Mouse (Mus musculus) adrenal gland, adult 10 weeks (tissue): ENCODE measurements around the gene Syngap1. TPM values are rescaled to one million over a fixed set of nuclear protein-coding genes. Genes with fewer than 3 reads are reported as not detected.

ENCODE experiments used
- polyA plus RNA-seq: library from polyadenylated mRNA; stranded (reverse); fragments of 350-450 nt; fragmentation: Illumina TruSeq; extraction: RNeasy Lipid Tissue Mini Kit (QIAGEN cat#74804); gene quantifications from one replicate; pipeline ENCODE4 v1.2.3, GENCODE M21; 2014; ENCODE audit warnings: low read depth, low replicate concordance

Syngap1 gene
- 0.93 TPM for polyA plus RNA-seq

DNA sequence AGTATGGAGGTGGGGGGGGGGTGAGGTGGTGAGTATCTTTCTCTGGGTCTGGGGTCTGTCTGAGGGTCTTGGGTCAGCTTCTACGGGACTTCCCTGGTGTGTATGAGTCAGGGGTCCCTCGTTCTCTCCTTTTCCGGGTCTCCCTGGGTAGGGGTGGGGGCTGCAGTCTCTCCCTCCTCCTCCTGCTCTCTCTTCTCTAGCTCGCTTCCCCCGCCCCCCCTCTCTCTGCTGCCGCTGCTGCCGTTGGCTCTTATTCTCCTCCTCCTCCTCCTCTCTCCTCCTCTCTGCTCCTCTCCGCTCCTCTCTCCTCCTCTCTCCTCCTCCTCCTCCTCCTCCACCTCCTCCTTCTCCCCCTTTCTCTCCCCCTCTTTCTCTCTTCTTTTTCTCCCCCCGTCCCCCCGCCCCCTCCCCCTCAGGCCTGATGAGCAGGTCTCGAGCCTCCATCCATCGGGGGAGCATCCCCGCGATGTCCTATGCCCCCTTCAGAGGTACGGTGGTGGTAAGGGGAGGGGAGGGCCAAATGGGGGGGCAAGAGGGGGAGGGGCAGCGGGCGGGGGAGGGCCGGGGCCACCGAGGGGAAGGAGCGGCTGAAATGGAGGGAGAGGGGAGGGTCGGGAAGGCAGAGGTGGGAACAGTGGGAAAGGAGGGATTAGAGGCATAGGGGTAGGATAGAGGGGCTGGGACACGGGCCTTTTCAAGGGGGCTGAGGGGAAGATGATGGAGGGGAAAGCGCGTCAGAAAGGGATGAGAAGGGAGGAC lies at the start of gene Syngap1:
TSS of gene Syngap1 (plus strand) at position 223 of the 759 bp plus-strand sequence.

DNA sequence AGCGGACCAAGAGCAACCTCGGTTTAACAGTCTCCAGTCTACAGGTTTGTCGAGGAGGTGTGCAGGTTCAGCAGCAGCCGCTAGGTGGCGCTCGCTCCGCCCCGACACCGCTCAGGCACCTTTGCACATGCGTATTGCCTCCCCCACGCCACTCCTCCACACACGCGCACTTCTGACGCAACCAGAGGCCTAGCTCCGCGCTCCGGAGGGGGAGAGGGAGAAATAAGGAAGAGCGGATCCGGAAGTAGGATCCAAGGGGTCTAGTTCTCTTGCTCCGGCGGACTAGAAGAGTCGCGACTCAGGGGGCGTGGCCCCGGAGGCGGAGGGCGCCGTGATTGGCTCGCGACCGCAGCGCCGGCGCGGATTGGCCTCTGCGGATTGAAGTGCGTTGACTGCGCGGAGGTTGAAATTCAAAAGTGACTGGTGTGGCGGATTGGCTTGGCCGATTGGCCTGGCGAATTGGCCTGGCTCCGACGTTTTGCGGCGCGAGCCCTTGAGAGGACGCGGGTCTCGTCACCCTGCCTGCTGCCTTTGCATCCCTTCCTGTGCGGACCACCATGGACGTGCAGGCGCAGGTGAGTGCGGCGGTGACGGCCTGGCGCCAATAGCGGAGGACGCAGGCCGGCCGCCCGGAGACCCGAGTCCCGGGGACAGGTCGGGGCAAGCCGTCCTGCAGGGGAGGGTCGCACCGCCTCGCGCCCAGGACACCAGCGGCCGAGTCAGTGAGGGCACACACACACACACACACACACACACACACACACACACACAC lies 24.2 kb upstream of the Syngap1 start, which contains the start of gene Kifc5b:
TSS of gene Kifc5b (plus strand) at position 381 of the 772 bp plus-strand sequence.

DNA sequence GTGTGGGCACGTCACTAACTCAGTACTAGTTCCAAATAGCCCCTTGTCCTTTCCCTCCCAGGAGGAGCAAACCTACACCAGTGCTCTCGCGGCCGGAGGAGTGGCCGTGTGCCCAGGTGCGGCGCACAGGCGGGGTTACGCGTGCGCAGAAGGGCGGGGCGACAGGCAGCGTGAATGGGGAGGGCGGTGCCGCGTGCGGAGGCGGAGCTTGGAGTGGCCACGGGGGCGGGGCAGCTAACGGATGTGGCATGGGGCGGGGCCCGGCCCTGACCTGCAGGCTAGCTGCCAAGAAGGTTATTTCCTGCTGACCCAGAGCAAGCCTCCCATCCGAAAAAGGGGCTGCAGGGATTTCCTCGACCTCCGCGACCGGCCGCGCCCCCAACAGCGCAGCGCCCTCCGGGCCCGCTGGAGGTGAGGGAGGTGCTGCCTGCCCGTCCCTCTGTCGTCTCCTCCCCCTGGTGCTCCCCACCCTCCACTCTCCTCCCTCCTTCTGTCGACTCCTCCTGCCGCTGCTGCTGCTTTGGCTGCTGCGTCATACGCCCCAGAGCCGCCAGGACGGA lies 8.1 kb upstream of the Syngap1 start, which contains the start of gene Phf1:
TSS of gene Phf1 (plus strand) at position 214 of the 560 bp plus-strand sequence.

DNA sequence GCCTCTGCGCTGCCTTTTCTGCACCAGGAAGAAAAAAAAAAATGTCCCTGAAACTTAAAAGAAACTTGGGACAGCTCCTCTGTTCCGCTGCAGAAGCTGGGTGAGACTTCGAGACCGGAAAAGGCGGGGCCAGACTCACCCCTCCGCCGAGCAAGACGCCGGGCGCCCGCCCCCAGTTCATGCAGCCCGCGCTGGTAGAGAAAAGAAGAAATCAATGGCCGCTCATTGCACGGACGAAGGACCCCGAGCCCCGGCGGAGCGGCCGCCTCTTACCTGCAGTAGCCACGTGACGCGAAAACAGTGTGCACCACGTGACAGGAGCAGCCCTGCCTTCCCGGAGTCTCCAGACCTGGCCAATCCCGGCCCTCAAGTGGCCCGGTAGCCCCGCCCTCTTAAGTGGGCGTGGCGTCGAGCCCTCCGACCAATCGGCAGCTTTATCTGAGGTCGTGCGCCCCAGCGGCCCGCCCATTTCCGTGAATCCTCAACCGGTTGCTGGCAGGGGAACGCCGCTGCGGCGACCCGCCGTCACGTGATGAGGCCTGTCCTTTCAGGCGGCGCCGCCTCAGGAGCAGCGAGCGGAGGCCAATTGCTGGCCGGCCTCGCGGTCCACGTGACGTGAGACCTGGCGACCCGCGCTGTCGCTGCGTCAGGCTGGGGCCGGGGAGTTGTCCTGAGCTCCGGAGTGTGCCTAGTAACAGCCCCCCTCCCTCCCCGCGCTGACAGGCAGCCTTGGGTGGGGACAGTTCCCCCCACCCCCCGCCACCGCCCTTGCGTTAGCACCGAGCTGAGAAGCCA lies 1.7 kb upstream of the Syngap1 start, which contains the start of gene Cuta:
TSS of gene Cuta (minus strand) at position 392 of the 795 bp plus-strand sequence.

DNA sequence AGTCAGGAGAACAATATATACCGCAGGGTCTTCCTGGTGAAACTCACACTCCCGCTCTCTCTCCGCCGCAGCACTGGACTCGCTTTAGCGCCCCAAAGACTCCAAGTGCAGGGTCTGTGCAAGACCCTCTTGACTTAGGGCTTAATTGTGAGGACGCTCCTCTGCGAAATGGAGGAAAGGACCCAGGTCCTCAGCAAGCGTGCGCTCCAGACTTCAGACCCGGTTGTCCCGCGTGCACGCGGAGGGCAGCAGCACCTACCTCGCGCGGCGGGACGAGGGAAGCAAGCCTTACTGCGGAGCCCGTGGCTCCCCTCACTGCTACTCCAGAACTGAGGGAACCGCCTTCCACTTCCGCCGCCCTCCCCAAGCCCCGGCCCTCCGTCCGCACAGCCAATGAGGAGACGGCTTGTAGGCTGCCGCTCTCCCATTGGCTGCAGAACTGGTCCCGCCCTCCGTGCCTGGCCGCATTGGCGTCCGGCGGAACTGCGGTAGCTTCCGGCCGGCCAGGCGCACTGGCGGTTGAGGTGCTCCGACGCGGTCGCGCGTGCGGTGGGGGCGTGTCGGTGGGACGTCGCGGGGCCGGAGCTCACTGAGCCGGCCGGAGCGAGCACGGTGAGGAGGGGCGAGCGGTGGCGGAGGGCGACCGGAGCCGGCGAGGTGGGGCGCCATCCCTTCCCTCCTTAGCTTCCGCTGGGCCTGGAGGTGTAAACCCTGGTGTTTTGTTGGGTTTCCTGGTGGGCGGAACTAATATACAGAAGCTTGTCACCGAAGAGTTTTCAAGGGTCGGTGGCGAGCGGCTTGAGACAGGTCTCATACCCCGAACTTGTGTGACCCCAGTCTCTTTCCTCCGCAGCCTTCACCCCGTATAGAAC lies 31.9 kb downstream of the Syngap1 start, which contains the start of gene Zbtb9:
TSS of gene Zbtb9 (plus strand) at position 465 of the 872 bp plus-strand sequence.

Other genes starting within 250 kb of the Syngap1 start
- gene Crebrf, start 225.6 kb upstream of the Syngap1 start, polyA plus RNA-seq: 79.0 TPM
- gene Bnip1, start 160.2 kb upstream of the Syngap1 start, polyA plus RNA-seq: 10.3 TPM
- gene Nkx2-5, start 96.2 kb upstream of the Syngap1 start, polyA plus RNA-seq: not detected
- gene Kifc5b, start 24.2 kb upstream of the Syngap1 start, polyA plus RNA-seq: not detected
- gene Phf1, start 8.2 kb upstream of the Syngap1 start, polyA plus RNA-seq: 3.4 TPM
- 17.7 TPM for gene Cuta, start 1.7 kb upstream of the Syngap1 start, polyA plus RNA-seq
- gene Zbtb9, start 31.9 kb downstream of the Syngap1 start, polyA plus RNA-seq: 10.1 TPM
- 1.7 TPM for gene Bak1, start 87.8 kb downstream of the Syngap1 start, polyA plus RNA-seq
- gene Itpr3, start 116.1 kb downstream of the Syngap1 start, polyA plus RNA-seq: 0.29 TPM
- gene Uqcc2, start 192.7 kb downstream of the Syngap1 start, polyA plus RNA-seq: 23.4 TPM
- gene Ip6k3, start 226.5 kb downstream of the Syngap1 start, polyA plus RNA-seq: 0.23 TPM